Mouse (Mus musculus) hindbrain, embryonic 15.5 days (tissue): Measurements from ENCODE around the gene Rgl1. TPM values are rescaled to one million over a fixed set of nuclear protein-coding genes. Genes with fewer than 3 reads are reported as not detected.

Source experiments
- ATAC-seq: fragments of 200-750 bp; cut with Nextera tagmentation; 2 replicates; pipeline ENCODE4 v1.8.0; 2017; ENCODE audit warnings: low read depth, moderate number of reproducible peaks, moderate TSS enrichment; ENCODE audit not compliant: low FRiP score
- H3K27ac ChIP-seq: fragments of 300-500 bp; sonication (generic); replicated peaks from 2 replicates; pipeline ENCODE4 v1.5.1; 2015; ENCODE audit warnings: mild to moderate bottlenecking, inconsistent platforms
- H3K27me3 ChIP-seq: fragments of 300-500 bp; sonication (generic); 2 replicates; pipeline ENCODE4 v1.6.1; 2015; ENCODE audit warnings: control low read depth, inconsistent platforms
- H3K36me3 ChIP-seq: fragments of 300-500 bp; sonication (generic); 2 replicates; pipeline ENCODE4 v1.6.1; 2015; ENCODE audit warnings: control low read depth, inconsistent platforms
- H3K4me1 ChIP-seq: fragments of 300-500 bp; sonication (generic); replicated peaks from 2 replicates; pipeline ENCODE4 v1.6.1; 2015; ENCODE audit warnings: control low read depth, inconsistent platforms
- H3K4me2 ChIP-seq: fragments of 300-500 bp; sonication (generic); 2 replicates; pipeline ENCODE4 v1.6.1; 2015; ENCODE audit warnings: moderate library complexity, mild to moderate bottlenecking, inconsistent platforms
- H3K4me3 ChIP-seq: fragments of 300-500 bp; sonication (generic); 2 replicates; pipeline ENCODE4 v1.5.1; 2015; ENCODE audit warnings: mild to moderate bottlenecking, inconsistent platforms
- H3K9ac ChIP-seq: fragments of 300-500 bp; sonication (generic); 2 replicates; pipeline ENCODE4 v1.6.1; 2015; ENCODE audit warnings: inconsistent platforms
- H3K9me3 ChIP-seq: fragments of 300-500 bp; sonication (generic); 2 replicates; pipeline ENCODE4 v1.6.1; 2016; ENCODE audit warnings: control low read depth, inconsistent platforms
- WGBS: fragments of 180-500 bp; shearing (Covaris S2); methylation state at CpG from one replicate; pipeline ENCODE4 v1.1.7; 2015; 5-methylcytosine and 5-hydroxymethylcytosine counted together
- polyA plus RNA-seq: library from polyadenylated mRNA; unstranded; fragments of >200 nt; fragmentation: Nextera tagmentation; extraction: Ambion mirVana; gene quantifications from 2 replicates; pipeline ENCODE4 v1.2.1, GENCODE M21; 2015

The Rgl1 gene
- polyA plus RNA-seq, 1 experiment from 2014 or later, result 18.9 TPM

DNA sequence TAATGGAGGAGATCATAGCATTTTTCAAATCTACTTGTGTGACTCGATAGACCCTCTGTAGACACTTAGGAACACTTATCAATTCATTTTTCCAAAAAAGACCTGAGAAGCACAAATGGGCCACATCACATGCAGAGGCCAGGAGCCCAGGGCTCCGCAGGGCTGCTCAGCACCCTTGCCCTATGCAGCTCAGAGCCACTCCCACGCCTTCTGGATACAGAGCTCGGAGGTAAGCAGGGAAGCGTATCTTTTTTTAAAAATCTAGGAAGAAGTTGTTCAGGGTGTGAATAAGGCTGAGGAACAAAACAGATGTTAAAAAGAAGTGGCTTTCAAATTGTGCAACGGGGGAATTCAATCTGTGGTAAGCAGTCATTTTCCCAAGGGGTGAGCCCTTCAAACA lies 162.0 kb downstream of the Rgl1 start:
- WGBS, result 60% methylated on average over 6 of the region's 6 CpGs
- peaks cover 13% of the 10 kb centered on the region for H3K4me1 ChIP-seq
- H3K9me3 ChIP-seq, result no peaks in the 10 kb centered on the region
- no peak overlapping the region for H3K4me3 ChIP-seq
- no peak overlapping the region for H3K9ac ChIP-seq
- H3K27me3 ChIP-seq, result no peaks in the 10 kb centered on the region
- ATAC-seq, result no peak
- H3K4me2 ChIP-seq, result no peak overlapping the region
- H3K27ac ChIP-seq, result no peak overlapping the region
- no peaks in the 10 kb centered on the region for H3K36me3 ChIP-seq

DNA sequence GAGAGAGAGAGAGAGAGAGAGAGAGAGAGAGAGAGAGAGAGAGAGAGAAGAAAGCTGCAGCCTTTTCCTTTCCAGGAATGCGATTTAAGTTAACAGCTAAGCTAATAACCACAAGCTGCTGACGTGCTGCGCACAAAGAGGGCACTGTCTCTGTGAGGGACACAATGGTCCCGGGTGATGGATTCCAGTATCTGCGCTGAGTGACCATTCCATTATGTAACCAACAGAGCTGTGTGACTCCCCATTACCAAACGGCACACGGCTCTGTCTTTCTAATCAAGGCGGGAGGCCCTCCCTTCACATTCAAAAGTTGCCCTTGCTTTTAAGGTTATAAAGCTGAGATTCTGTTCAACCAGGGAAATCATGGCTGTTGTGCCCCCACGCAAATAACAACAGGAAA lies 162.5 kb downstream of the Rgl1 start:
- H3K4me3 ChIP-seq, result no peak overlapping the region
- no peak overlapping the region for H3K9ac ChIP-seq
- H3K27me3 ChIP-seq, result no peaks in the 10 kb centered on the region
- 28% methylated on average over 9 of the region's 9 CpGs for WGBS
- no peaks in the 10 kb centered on the region for H3K9me3 ChIP-seq
- no peak overlapping the region for H3K4me2 ChIP-seq
- no peaks in the 10 kb centered on the region for H3K36me3 ChIP-seq
- no peak overlapping the region for H3K27ac ChIP-seq
- no peak for ATAC-seq
- peaks cover 13% of the 10 kb centered on the region for H3K4me1 ChIP-seq

DNA sequence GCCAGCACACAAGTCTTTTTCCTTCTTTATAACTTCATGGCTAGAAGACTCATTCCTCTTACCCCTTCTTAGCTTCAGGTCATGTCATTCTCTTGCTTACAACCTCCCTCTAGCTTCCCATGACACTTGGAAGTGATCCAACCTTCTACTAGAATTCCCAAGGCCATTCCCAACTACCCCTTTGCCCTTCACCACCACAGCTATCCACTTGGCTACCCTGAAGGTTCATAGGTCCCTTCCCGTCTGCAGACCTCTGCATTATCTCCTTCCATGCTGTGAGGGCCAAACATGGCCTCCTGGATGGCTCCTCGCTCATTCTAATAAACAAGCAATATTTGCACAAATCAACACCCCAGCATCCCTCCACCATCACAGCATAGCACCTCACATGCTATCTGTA lies 165.7 kb downstream of the Rgl1 start:
- no peak overlapping the region for H3K27ac ChIP-seq
- WGBS, result 91% methylated on average over 2 of the region's 2 CpGs
- no peak overlapping the region for H3K4me2 ChIP-seq
- no peaks in the 10 kb centered on the region for H3K4me1 ChIP-seq
- H3K36me3 ChIP-seq, result no peaks in the 10 kb centered on the region
- H3K9me3 ChIP-seq, result no peaks in the 10 kb centered on the region
- H3K4me3 ChIP-seq, result no peak overlapping the region
- no peaks in the 10 kb centered on the region for H3K27me3 ChIP-seq
- no peak for ATAC-seq
- H3K9ac ChIP-seq, result no peak overlapping the region

DNA sequence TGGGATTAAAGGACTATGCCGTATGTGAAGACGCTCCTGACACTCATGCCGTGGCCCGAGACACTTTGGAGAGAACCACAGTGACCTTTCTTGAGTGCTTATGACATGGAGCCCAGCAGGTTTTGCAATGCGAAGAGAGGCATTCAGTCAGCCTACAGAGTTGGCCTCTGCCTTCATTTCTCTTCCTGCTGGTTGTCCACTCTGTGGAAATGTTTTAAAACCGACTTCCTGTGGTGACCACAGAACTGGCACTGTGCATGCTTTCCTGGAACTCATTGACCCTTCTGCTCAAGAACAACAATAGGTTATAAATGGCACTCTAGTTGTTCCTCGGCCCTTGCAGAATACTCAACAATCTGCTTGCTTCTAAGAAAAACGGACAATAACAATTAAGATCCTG lies 166.8 kb downstream of the Rgl1 start:
- Histone ChIP-seq H3K4me1 (no peaks in the 10 kb centered on the region), H3K4me3 (no peak overlapping the region), H3K4me2 (no peak overlapping the region), H3K27me3 (no peaks in the 10 kb centered on the region), H3K27ac (no peak overlapping the region), H3K36me3 (no peaks in the 10 kb centered on the region), H3K9me3 (no peaks in the 10 kb centered on the region), H3K9ac (no peak overlapping the region)
- 72% methylated on average over 8 of the region's 8 CpGs for WGBS
- no peak for ATAC-seq

DNA sequence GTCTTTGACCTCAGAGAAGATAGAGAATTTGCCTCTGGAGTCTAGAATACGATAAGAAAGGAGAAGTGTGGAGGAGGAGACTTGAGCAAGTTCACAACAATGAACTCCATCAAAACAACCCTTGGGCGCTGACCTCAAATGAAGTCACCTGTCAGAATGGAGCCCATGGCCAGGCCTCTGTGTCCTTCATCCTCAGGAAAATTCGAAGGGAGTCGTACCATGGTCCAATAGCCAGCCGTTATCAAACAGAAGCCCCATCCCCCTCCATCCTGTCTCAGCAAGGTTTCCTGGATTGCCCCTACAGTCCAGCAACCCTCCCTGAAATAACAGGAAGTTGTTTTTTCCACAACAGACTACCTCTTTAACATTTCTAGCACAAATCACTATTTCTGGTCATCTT lies 171.5 kb downstream of the Rgl1 start:
- no peak overlapping the region for H3K4me2 ChIP-seq
- H3K4me3 ChIP-seq, result no peak overlapping the region
- H3K36me3 ChIP-seq, result no peaks in the 10 kb centered on the region
- H3K27ac ChIP-seq, result no peak overlapping the region
- H3K9ac ChIP-seq, result no peak overlapping the region
- no peak for ATAC-seq
- no peaks in the 10 kb centered on the region for H3K9me3 ChIP-seq
- peaks cover 7% of the 10 kb centered on the region for H3K4me1 ChIP-seq
- WGBS, result 80% methylated on average over 5 of the region's 5 CpGs
- no peaks in the 10 kb centered on the region for H3K27me3 ChIP-seq

DNA sequence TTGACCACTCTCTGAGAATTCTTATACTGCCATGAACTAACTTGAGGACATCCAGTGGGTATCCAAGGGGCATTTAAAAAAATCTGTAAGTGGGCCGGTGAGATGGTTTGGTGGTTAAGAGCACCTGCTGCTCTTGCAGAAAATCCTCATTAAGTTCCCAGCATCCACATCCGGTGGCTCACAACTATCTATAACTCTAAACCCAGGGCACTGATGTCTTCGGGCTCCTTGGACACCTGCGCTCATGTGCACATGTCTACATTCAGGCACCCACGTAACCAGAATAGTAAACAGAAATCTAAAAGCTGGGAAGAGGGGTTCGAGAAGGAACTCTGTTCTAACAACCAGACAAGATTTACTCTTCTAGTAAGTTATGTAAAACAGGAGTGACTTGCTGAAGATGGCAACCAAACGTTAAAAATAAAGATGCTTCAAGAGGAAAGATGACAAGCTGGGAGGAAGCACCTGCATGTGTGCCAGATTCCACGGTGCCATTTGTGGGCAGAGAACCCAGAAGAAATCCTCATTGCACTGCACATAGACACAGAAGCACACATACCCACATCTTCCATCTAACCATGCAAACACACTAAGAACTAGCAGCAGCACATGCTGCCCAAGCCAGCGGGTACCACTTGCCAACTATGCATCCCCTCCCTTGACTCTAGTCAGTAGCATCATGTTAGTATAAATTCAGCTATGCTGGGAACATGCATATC lies 172.2 kb downstream of the Rgl1 start:
- WGBS, result 93% methylated on average over 9 of the region's 9 CpGs
- no peaks in the 10 kb centered on the region for H3K36me3 ChIP-seq
- no peak overlapping the region for H3K4me2 ChIP-seq
- H3K27me3 ChIP-seq, result no peaks in the 10 kb centered on the region
- no peaks in the 10 kb centered on the region for H3K9me3 ChIP-seq
- no peak overlapping the region for H3K9ac ChIP-seq
- H3K4me1 ChIP-seq, result peaks cover 7% of the 10 kb centered on the region
- H3K27ac ChIP-seq, result no peak overlapping the region
- H3K4me3 ChIP-seq, result no peak overlapping the region
- no peak for ATAC-seq

DNA sequence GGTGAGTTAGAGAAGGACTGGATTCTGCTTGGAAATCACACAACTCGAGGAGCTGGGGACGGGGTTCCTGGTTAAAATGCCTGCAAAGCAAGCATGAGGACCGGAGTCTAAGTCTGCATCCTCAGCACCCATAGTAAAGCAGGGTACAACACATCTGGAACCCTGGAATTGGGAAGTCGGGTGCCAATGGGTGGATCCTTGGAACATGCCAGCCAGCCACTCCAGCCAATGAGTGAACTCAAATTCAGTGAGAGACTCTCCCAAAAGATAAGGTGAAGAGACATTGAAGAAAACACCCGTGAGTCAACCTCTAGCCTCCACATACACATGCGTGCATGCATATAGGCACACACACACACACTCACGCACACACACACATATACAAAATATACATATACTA lies 172.8 kb downstream of the Rgl1 start:
- H3K4me1 ChIP-seq, result peaks cover 7% of the 10 kb centered on the region
- no peak for ATAC-seq
- no peak overlapping the region for H3K4me2 ChIP-seq
- no peaks in the 10 kb centered on the region for H3K27me3 ChIP-seq
- no peaks in the 10 kb centered on the region for H3K9me3 ChIP-seq
- WGBS, result 94% methylated on average over 7 of the region's 7 CpGs
- H3K27ac ChIP-seq, result no peak overlapping the region
- no peaks in the 10 kb centered on the region for H3K36me3 ChIP-seq
- no peak overlapping the region for H3K9ac ChIP-seq
- H3K4me3 ChIP-seq, result no peak overlapping the region

DNA sequence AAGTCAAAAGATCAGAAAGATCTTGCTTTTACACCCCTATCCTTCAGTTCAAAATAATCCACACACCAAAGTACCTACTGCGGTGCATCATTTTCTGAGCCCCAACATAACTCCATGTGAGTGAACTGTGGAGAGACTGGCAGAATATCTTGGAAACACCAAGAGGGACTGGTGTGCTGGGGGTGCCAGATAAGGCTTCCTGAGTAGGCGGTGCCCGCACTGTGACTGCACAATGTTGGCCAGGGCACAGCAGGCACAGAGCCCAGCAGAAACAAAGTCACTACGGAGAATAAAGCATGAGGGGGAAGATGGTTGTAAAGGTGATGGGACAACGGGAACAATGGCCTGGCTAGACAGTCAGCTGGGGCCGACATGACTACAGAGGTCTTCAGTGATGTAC lies 173.5 kb downstream of the Rgl1 start:
- Histone ChIP-seq H3K9me3 (no peaks in the 10 kb centered on the region), H3K9ac (no peak overlapping the region), H3K4me1 (peaks cover 7% of the 10 kb centered on the region), H3K4me3 (no peak overlapping the region), H3K27ac (no peak overlapping the region), H3K27me3 (no peaks in the 10 kb centered on the region), H3K36me3 (no peaks in the 10 kb centered on the region), H3K4me2 (no peak overlapping the region)
- 64% methylated on average over 6 of the region's 6 CpGs for WGBS
- ATAC-seq, result no peak

DNA sequence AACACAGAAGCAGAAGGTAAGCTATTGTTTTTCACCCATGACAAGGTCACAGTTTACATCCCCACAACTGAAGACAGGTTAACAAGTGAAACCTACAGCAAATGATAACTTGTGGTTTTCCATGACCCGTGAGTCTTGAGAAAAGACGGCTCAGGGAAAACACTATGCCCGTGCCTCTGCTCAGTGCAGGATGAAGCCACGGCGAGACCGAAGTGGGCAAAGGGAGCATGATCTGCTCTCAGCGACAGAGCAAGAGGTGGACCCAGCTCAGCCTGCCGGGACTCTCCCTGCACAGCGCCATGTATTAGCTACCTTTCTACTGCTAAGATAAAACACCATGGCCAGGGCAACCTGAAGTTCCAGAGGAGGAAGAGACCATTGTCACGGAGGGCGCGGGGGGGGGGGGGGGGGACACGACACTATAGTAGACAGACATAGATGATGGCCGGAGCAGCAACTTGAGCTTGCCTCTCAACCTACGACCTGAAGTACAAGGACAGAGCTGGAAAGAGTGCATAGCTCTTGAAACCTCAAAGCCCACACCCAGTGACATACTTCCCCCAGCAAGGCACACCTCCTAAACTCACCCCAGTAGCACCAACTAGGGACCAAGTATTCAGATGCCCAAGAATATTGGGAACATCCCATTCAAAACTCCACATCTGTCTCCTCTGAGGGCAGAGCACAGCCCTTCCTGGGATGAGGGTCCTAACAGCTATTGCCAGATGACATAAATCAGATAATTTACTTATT lies 174.2 kb downstream of the Rgl1 start:
- Histone ChIP-seq H3K27me3 (no peaks in the 10 kb centered on the region), H3K9me3 (no peaks in the 10 kb centered on the region), H3K4me2 (no peak overlapping the region), H3K27ac (no peak overlapping the region), H3K36me3 (no peaks in the 10 kb centered on the region), H3K4me1 (peaks cover 7% of the 10 kb centered on the region), H3K4me3 (no peak overlapping the region), H3K9ac (no peak overlapping the region)
- ATAC-seq, result no peak
- WGBS, result 94% methylated on average over 14 of the region's 15 CpGs

DNA sequence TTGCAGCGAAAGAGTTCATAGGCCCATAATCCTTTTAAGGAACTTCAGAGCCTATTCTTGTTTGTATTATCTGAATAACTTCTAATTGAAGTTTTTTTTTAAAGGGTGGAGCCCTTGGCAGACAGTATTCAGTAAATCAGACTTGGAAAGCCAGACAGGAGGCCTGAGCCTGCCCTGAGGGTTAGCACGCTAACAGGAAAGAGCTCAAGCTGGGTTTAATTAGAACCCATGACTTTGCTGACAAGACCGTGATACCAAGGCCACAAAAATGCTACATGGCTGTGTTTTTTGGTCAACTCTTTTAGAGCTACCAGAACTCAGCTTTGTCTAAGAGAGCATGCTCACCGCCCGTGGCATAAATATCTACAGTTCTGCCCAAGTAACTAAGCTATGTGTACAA lies 175.8 kb downstream of the Rgl1 start:
- H3K4me1 ChIP-seq, result peaks cover 7% of the 10 kb centered on the region
- WGBS, result 82% methylated on average over 5 of the region's 5 CpGs
- H3K27me3 ChIP-seq, result no peaks in the 10 kb centered on the region
- no peak overlapping the region for H3K9ac ChIP-seq
- no peaks in the 10 kb centered on the region for H3K9me3 ChIP-seq
- no peak overlapping the region for H3K4me3 ChIP-seq
- ATAC-seq, result no peak
- no peak overlapping the region for H3K4me2 ChIP-seq
- H3K27ac ChIP-seq, result no peak overlapping the region
- no peaks in the 10 kb centered on the region for H3K36me3 ChIP-seq

DNA sequence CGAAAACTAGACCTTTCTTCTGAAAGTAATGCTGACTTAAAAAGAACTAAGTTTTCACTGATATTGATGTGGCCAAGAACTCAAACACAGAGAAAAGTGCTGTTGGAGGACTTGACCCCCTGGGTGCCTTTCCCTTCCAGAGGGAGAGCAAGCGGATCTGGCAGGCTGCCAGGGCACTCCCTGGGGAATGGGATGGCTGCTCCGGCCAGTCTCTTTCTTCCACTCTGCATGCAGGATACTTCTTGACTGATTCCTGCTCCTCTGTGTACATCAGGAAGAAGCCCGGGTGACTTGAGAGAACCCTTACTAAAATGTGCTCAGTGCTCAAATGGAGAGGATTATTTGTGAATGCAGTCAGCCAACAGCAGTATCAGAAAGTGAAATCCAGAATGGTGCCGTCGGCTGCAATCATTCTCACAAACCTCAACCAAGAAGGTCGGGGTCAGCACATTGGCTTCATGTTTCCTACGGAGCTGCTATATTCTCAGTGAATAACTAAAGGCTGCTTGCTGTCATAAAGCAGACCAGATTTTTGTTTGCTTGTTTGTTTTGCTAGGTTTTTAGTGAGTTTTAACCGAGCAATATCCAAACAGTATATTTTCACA lies 176.7 kb downstream of the Rgl1 start:
- no peak overlapping the region for H3K4me3 ChIP-seq
- H3K27ac ChIP-seq, result peak overlapping the region; percentile 46; the same call in 1 of the 2 replicates
- no peak overlapping the region for H3K9ac ChIP-seq
- no peak for ATAC-seq
- 35% methylated on average over 9 of the region's 9 CpGs for WGBS
- H3K4me2 ChIP-seq, result no peak overlapping the region
- H3K27me3 ChIP-seq, result no peaks in the 10 kb centered on the region
- H3K4me1 ChIP-seq, result peaks cover 7% of the 10 kb centered on the region
- H3K9me3 ChIP-seq, result no peaks in the 10 kb centered on the region
- H3K36me3 ChIP-seq, result no peaks in the 10 kb centered on the region

DNA sequence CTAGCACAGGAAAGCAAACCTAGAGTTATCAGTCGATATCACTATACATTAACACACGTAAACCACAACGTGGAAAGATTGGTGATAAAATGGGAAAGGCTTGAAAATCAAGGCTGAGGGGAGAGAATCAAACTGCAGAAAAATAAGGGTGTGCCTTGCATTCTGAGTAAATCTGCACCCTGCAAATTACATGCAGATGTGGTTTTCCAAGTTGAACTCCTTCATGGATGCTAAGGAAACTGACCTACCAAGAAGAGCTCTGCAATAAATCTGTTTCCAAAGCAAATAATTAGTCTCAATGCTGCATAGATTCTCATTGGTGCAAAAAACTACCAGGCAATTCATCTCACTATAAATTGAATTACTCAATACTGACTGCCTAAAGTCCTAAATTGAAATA lies 178.7 kb downstream of the Rgl1 start:
- Histone ChIP-seq H3K4me1 (0 out of 2 replicates have a peak, but pooled peaks cover 3% of the 10 kb centered on the region), H3K27ac (no peak overlapping the region), H3K4me2 (no peak overlapping the region), H3K9me3 (no peaks in the 10 kb centered on the region), H3K4me3 (no peak overlapping the region), H3K36me3 (no peaks in the 10 kb centered on the region), H3K27me3 (no peaks in the 10 kb centered on the region), H3K9ac (no peak overlapping the region)
- 82% methylated on average over 3 of the region's 3 CpGs for WGBS
- no peak for ATAC-seq
